Mouse (Mus musculus) testis, adult 2 months (tissue): ENCODE results near the gene Hemgn. TPM values are rescaled to one million over a fixed set of nuclear protein-coding genes. Genes with fewer than 3 reads are reported as not detected.

Source experiments
- H3K27ac ChIP-seq: fragments of 200-500 bp; 2 replicates; pipeline ENCODE4 v1.5.1; 2012; ENCODE audit warnings: low read depth, low read length; ENCODE audit not compliant: control insufficient read depth, insufficient read depth
- H3K27me3 ChIP-seq: fragments of 200-500 bp; 2 replicates; pipeline ENCODE4 v1.6.1; 2012; ENCODE audit warnings: mild to moderate bottlenecking, low read length, moderate library complexity; ENCODE audit not compliant: control insufficient read depth, insufficient read depth
- H3K36me3 ChIP-seq: fragments of 200-500 bp; 2 replicates; pipeline ENCODE4 v1.6.1; 2012; ENCODE audit warnings: mild to moderate bottlenecking, low read length; ENCODE audit not compliant: control insufficient read depth, insufficient read depth
- H3K4me1 ChIP-seq: fragments of 200-500 bp; 2 replicates; pipeline ENCODE4 v1.6.1; 2012; ENCODE audit warnings: low read length; ENCODE audit not compliant: control insufficient read depth, insufficient read depth
- H3K4me3 ChIP-seq: fragments of 200-500 bp; 2 replicates; pipeline ENCODE4 v1.5.1; 2012; ENCODE audit warnings: low read depth, mild to moderate bottlenecking, low read length, moderate library complexity, mixed read lengths; ENCODE audit not compliant: control insufficient read depth
- CTCF ChIP-seq: fragments of 200-500 bp; IDR thresholded peaks from 2 replicates; pipeline ENCODE4 v1.5.1; 2012; ENCODE audit warnings: low read depth, mild to moderate bottlenecking, inconsistent platforms, low read length, moderate library complexity; ENCODE audit not compliant: control insufficient read depth, insufficient read depth, insufficient replicate concordance
- POLR2A ChIP-seq: fragments of 200-500 bp; IDR thresholded peaks from 2 replicates; pipeline ENCODE4 v1.6.1; 2012; ENCODE audit warnings: low read depth, mild to moderate bottlenecking, inconsistent platforms, low read length, moderate library complexity; ENCODE audit not compliant: control insufficient read depth
- polyA plus RNA-seq: library from polyadenylated mRNA; depleted of rRNA; stranded (reverse); fragments of >200 nt; gene quantifications from 2 replicates; pipeline ENCODE4 v1.2.3, GENCODE M21; 2012

The Hemgn gene
- polyA plus RNA-seq, 1 experiment = 54.7 TPM

DNA sequence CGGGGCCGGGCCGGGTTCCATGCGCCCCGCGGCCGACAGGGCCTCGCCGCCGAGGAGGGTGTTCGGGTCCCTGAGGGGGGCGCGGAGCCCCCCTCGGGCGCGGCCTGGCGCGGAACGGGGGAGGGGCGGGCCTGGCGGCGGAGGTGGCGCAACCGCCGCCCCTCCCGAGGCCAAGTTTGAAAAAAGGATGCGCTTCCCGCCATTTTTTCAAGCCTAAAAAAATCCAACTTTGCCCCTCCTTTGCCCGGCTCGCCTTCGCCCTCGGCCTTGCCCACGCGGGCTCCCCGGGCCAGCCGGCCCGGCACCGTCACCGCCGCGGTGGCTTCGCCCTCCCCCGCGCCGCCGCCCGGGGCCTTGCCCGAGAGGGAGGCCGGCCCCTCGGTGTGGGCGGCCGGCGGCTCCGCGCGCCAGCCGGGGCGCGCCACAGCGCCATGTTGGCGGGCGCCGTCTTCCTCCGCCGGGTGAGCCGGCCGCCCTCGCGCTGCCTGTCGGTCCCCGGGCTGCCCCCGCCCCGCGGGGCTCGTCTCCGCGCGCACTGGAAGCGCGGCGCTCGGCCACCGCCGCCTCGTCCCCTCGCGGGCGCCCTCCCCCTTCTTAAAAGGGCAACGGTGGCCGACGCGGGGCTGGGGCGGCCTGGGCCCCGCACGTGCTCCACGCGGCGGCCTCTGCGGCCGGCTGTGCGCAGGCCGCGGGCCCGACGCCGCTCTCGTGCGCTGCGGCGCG, 38.6 kb upstream of the Hemgn start:
- Histone ChIP-seq H3K27ac (peak overlapping the region; percentile 99), H3K36me3 (no peaks in the 10 kb centered on the region), H3K4me1 (peaks cover 8% of the 10 kb centered on the region), H3K4me3 (peak overlapping the region; percentile 94), H3K27me3 (no peaks in the 10 kb centered on the region)
- TF ChIP-seq POLR2A = peak; percentile 6; the same call in 1 of the 2 replicates
- TF ChIP-seq CTCF = no peak

DNA sequence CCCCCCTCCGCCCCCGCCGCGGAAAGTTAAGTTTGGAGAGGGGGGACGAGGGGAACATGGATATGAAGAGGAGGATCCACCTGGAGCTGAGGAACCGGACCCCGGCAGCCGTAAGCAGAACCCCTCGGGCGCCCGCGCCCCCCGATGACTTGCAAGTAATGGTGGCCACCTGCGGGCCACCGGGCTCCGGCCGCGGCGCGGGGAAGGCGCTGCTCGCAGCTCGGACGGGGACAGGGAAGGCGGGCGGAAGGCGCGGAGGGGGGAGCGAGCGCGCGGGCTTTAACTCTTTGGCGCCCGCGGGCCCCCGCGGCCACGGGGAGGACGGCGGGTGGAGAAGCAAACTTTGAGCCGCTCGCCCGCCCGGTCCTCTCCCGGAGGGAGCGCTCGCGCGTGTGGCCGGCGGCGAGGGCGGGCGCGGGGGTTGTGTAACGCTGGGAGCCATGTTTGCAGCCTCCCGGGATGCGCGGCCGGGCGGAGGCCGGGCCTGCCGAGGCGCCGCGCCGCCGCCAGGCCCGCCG, 38.0 kb upstream of the Hemgn start:
- H3K27ac ChIP-seq = peak overlapping the region; percentile 99
- peak overlapping the region; percentile 94 for H3K4me3 ChIP-seq
- H3K27me3 ChIP-seq = no peaks in the 10 kb centered on the region
- no peaks in the 10 kb centered on the region for H3K36me3 ChIP-seq
- TF ChIP-seq CTCF (no peak), POLR2A (no peak)
- H3K4me1 ChIP-seq = peaks cover 8% of the 10 kb centered on the region

DNA sequence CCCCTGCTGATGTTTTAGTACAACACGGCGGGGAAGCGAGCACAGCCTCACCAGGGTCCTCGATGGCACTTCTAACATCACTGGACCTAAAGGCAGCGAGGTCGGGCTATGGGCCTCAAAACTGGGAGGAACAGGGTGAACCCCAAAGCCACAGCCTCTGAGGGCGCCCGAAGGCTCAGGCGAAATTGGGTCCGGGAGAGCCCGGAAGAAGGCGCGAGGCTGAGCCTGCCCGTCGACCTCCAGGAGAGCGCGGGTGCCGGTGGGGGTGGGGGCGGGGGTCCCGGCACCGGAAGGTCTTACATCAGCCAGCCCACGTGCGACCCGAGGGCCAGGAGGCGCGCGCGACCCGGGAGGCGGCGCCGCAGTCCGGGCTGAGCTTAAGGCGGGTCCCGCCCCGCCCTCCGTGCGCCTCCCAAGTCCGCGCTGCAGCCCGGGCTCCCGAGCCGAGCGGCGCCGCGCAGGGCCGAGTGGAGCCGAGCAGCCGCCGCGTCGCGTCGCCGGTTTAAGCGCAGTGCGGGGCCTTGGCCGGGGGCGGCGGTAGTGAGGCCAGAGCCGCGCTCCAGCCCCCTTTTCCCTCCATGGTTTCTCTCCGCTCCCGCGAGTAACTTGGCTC, 37.3 kb upstream of the Hemgn start, which contains the start of gene Anp32b:
Gene Anp32b (plus strand): TSS at position 384 of the 613 bp plus-strand sequence.
- TF ChIP-seq POLR2A (peak; percentile 29; the same call in 1 of the 2 replicates), CTCF (peak; percentile 40; the same call in 1 of the 2 replicates)
- Histone ChIP-seq H3K4me1 (peaks cover 8% of the 10 kb centered on the region), H3K27ac (peak within 1 kb of the TSS; percentile 99), H3K27me3 (no peaks in the 10 kb centered on the region), H3K4me3 (peak within 1 kb of the TSS; percentile 94), H3K36me3 (no peaks in the 10 kb centered on the region)

DNA sequence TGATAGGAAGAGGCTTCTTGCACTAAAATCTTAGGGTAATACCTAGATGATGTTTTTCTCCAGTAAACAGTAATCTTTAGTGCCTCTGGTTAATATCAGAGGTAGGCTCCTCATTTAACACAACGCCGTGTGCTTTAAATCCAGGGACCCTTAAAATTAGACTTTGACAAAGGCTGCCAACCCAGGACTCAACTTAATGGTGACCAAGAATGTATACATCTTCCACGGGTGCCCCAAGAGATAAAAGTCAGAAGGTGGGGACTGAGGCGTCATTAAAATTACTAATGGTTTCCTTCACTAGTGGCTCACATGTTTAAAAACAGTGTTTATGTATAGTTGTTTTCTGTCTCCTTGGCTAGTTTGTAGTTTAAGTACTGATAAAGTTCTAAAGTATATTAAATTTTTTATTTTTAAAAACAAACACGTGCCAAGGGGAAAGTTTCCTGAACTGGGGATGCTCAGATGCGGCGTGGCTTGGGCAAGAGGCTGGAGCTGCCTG, 36.8 kb upstream of the Hemgn start:
- H3K36me3 ChIP-seq = no peaks in the 10 kb centered on the region
- H3K27ac ChIP-seq = peak overlapping the region; percentile 64
- TF ChIP-seq POLR2A (no peak), CTCF (no peak)
- peak overlapping the region; percentile 94 for H3K4me3 ChIP-seq
- H3K27me3 ChIP-seq = no peaks in the 10 kb centered on the region
- H3K4me1 ChIP-seq = peaks cover 8% of the 10 kb centered on the region

DNA sequence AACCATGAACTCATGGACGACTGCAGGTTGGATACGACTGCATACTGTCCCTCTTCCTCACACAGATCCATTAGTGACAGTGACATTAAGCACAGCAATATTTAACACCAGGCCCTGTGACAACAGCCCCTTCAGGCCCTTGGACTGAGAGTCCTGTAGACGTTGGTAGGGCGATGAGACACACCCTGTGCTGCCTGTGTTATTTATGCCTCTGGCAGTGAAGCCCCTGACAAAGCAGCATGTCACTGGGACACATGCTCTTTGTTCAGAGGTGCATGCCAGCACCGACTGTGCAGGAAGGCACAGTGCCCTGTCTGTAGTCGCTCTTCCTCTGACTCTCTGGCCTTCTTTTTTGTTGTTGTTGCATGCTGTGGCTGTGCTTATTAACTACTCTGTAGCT, 35.6 kb upstream of the Hemgn start:
- no peaks in the 10 kb centered on the region for H3K27me3 ChIP-seq
- peaks cover 8% of the 10 kb centered on the region for H3K4me1 ChIP-seq
- H3K36me3 ChIP-seq = no peaks in the 10 kb centered on the region
- no peak overlapping the region for H3K27ac ChIP-seq
- TF ChIP-seq CTCF = no peak
- TF ChIP-seq POLR2A = no peak
- H3K4me3 ChIP-seq = no peak overlapping the region

- no peak overlapping the region for H3K4me3 ChIP-seq
- no peaks in the 10 kb centered on the region for H3K27me3 ChIP-seq
- H3K36me3 ChIP-seq = no peaks in the 10 kb centered on the region
- H3K27ac ChIP-seq = no peak overlapping the region
- H3K4me1 ChIP-seq = peaks cover 4% of the 10 kb centered on the region
- no peak for TF ChIP-seq CTCF
- no peak for TF ChIP-seq POLR2A
Measured at GRCm38 (mm10) chr4:46447461-46447860, 34.2 kb upstream of the Hemgn start.
